Mouse (Mus musculus): ENCODE data around the gene 0610012G03Rik. TPM values are rescaled to one million over a fixed set of nuclear protein-coding genes. Genes with fewer than 3 reads are reported as not detected.

Gene 0610012G03Rik
- polyA plus RNA-seq, 1 experiment from 2014 or later = 129 TPM

- no peaks in the 10 kb centered on the region for H3K4me1 ChIP-seq (replicated peaks; ENCODE audit: control insufficient read depth, insufficient read depth, low read length)
- H3K27ac ChIP-seq = no peak overlapping the region
- WGBS = 91% methylated on average over 6 of the region's 6 CpGs
- H3K4me2 ChIP-seq (replicated peaks) = no peak overlapping the region
- no peak overlapping the region for H3K9ac ChIP-seq
- H3K9me3 ChIP-seq (ENCODE audit: control insufficient read depth, low read length) = no peaks in the 10 kb centered on the region
- DNase-seq (ENCODE audit: low spot score) = no peak
- H3K36me3 ChIP-seq (replicated peaks; ENCODE audit: control insufficient read depth, insufficient read depth) = no peaks in the 10 kb centered on the region
- no peak overlapping the region for H3K4me3 ChIP-seq (replicated peaks; ENCODE audit: low read length)
- ATAC-seq (ENCODE audit: low FRiP score) = no peak
- H3K27me3 ChIP-seq (ENCODE audit: control insufficient read depth, insufficient read depth, low read length) = no peaks in the 10 kb centered on the region
Observed at GRCm38 (mm10) chr16:31924368-31924767, 23.9 kb downstream of the 0610012G03Rik start.

- Histone ChIP-seq H3K9ac (peak overlapping the region; percentile 44), H3K36me3 (replicated peaks; ENCODE audit: control insufficient read depth, insufficient read depth) (no peaks in the 10 kb centered on the region), H3K4me2 (replicated peaks) (peak overlapping the region; percentile 30; the same call in 1 of the 2 replicates), H3K9me3 (ENCODE audit: control insufficient read depth, low read length) (no peaks in the 10 kb centered on the region), H3K27ac (no peak overlapping the region), H3K4me3 (replicated peaks; ENCODE audit: low read length) (no peak overlapping the region), H3K27me3 (ENCODE audit: control insufficient read depth, insufficient read depth, low read length) (no peaks in the 10 kb centered on the region), H3K4me1 (replicated peaks; ENCODE audit: control insufficient read depth, insufficient read depth, low read length) (no peaks in the 10 kb centered on the region)
- ATAC-seq (ENCODE audit: low FRiP score) = peak; percentile 48; the same call in 1 of the 2 replicates
- 3% methylated on average over 14 of the region's 14 CpGs for WGBS
- DNase-seq (ENCODE audit: low spot score) = peak; percentile 96
Observed at GRCm38 (mm10) chr16:31918248-31918724, 30.0 kb downstream of the 0610012G03Rik start.

GRCm38 (mm10) chr16:31917776-31918175, 30.5 kb downstream of the 0610012G03Rik start:
- no peak for DNase-seq (ENCODE audit: low spot score)
- WGBS = 71% methylated on average over 11 of the region's 11 CpGs
- Histone ChIP-seq H3K4me3 (replicated peaks; ENCODE audit: low read length) (no peak overlapping the region), H3K27me3 (ENCODE audit: control insufficient read depth, insufficient read depth, low read length) (no peaks in the 10 kb centered on the region), H3K4me2 (replicated peaks) (no peak overlapping the region), H3K4me1 (replicated peaks; ENCODE audit: control insufficient read depth, insufficient read depth, low read length) (no peaks in the 10 kb centered on the region), H3K27ac (no peak overlapping the region), H3K36me3 (replicated peaks; ENCODE audit: control insufficient read depth, insufficient read depth) (no peaks in the 10 kb centered on the region), H3K9me3 (ENCODE audit: control insufficient read depth, low read length) (no peaks in the 10 kb centered on the region), H3K9ac (no peak overlapping the region)
- ATAC-seq (ENCODE audit: low FRiP score) = no peak

- WGBS = 77% methylated on average over 10 of the region's 10 CpGs
- no peak for DNase-seq (ENCODE audit: low spot score)
- H3K36me3 ChIP-seq (replicated peaks; ENCODE audit: control insufficient read depth, insufficient read depth) = no peaks in the 10 kb centered on the region
Observed at GRCm38 (mm10) chr16:31910281-31910847, 37.9 kb downstream of the 0610012G03Rik start.

GRCm38 (mm10) chr16:31908959-31909358, 39.3 kb downstream of the 0610012G03Rik start:
- Histone ChIP-seq H3K27ac (no peak overlapping the region), H3K27me3 (ENCODE audit: control insufficient read depth, insufficient read depth, low read length) (no peaks in the 10 kb centered on the region), H3K36me3 (replicated peaks; ENCODE audit: control insufficient read depth, insufficient read depth) (no peaks in the 10 kb centered on the region), H3K4me3 (replicated peaks; ENCODE audit: low read length) (no peak overlapping the region), H3K9ac (no peak overlapping the region), H3K4me1 (replicated peaks; ENCODE audit: control insufficient read depth, insufficient read depth, low read length) (peaks cover 10% of the 10 kb centered on the region), H3K4me2 (replicated peaks) (0 out of 2 replicates have a peak overlapping the region, but pooled peaks have one; percentile 13), H3K9me3 (ENCODE audit: control insufficient read depth, low read length) (no peaks in the 10 kb centered on the region)
- DNase-seq (ENCODE audit: low spot score) (no peak), ATAC-seq (ENCODE audit: low FRiP score) (no peak)
- WGBS = 64% methylated on average over 11 of the region's 11 CpGs

More at GRCm38 (mm10) chr16:31910281-31910847, 37.9 kb downstream of the 0610012G03Rik start:
- Histone ChIP-seq H3K4me3 (replicated peaks; ENCODE audit: low read length) (no peak overlapping the region), H3K9ac (no peak overlapping the region), H3K27ac (no peak overlapping the region), H3K4me1 (replicated peaks; ENCODE audit: control insufficient read depth, insufficient read depth, low read length) (peaks cover 10% of the 10 kb centered on the region), H3K4me2 (replicated peaks) (no peak overlapping the region), H3K9me3 (ENCODE audit: control insufficient read depth, low read length) (no peaks in the 10 kb centered on the region), H3K27me3 (ENCODE audit: control insufficient read depth, insufficient read depth, low read length) (no peaks in the 10 kb centered on the region)
- no peak for ATAC-seq (ENCODE audit: low FRiP score)

- no peak overlapping the region for H3K4me3 ChIP-seq (replicated peaks; ENCODE audit: low read length)
- H3K4me2 ChIP-seq (replicated peaks) = peak overlapping the region; percentile 33
- no peak overlapping the region for H3K27ac ChIP-seq
- WGBS = 16% methylated on average over 9 of the region's 9 CpGs
- no peaks in the 10 kb centered on the region for H3K9me3 ChIP-seq (ENCODE audit: control insufficient read depth, low read length)
- no peaks in the 10 kb centered on the region for H3K36me3 ChIP-seq (replicated peaks; ENCODE audit: control insufficient read depth, insufficient read depth)
- peaks cover 10% of the 10 kb centered on the region for H3K4me1 ChIP-seq (replicated peaks; ENCODE audit: control insufficient read depth, insufficient read depth, low read length)
- no peak overlapping the region for H3K9ac ChIP-seq
- DNase-seq (ENCODE audit: low spot score) = no peak
- no peak for ATAC-seq (ENCODE audit: low FRiP score)
- no peaks in the 10 kb centered on the region for H3K27me3 ChIP-seq (ENCODE audit: control insufficient read depth, insufficient read depth, low read length)
Observed at GRCm38 (mm10) chr16:31906896-31907295, 41.4 kb downstream of the 0610012G03Rik start.

GRCm38 (mm10) chr16:31905891-31906825, 42.1 kb downstream of the 0610012G03Rik start:
- H3K4me1 ChIP-seq (replicated peaks; ENCODE audit: control insufficient read depth, insufficient read depth, low read length) = peaks cover 10% of the 10 kb centered on the region
- WGBS = 35% methylated on average over 19 of the region's 20 CpGs
- no peak overlapping the region for H3K4me3 ChIP-seq (replicated peaks; ENCODE audit: low read length)
- peak overlapping the region; percentile 20; the same call in 1 of the 2 replicates for H3K27ac ChIP-seq
- H3K9ac ChIP-seq = peak overlapping the region; percentile 33; the same call in 1 of the 2 replicates
- DNase-seq (ENCODE audit: low spot score) = no peak
- H3K27me3 ChIP-seq (ENCODE audit: control insufficient read depth, insufficient read depth, low read length) = no peaks in the 10 kb centered on the region
- no peaks in the 10 kb centered on the region for H3K9me3 ChIP-seq (ENCODE audit: control insufficient read depth, low read length)
- H3K36me3 ChIP-seq (replicated peaks; ENCODE audit: control insufficient read depth, insufficient read depth) = no peaks in the 10 kb centered on the region
- H3K4me2 ChIP-seq (replicated peaks) = peak overlapping the region; percentile 33
- peak; percentile 10; the same call in 1 of the 2 replicates for ATAC-seq (ENCODE audit: low FRiP score)

GRCm38 (mm10) chr16:31905331-31905730, 43.0 kb downstream of the 0610012G03Rik start:
- Histone ChIP-seq H3K4me3 (replicated peaks; ENCODE audit: low read length) (no peak overlapping the region), H3K27me3 (ENCODE audit: control insufficient read depth, insufficient read depth, low read length) (no peaks in the 10 kb centered on the region), H3K36me3 (replicated peaks; ENCODE audit: control insufficient read depth, insufficient read depth) (no peaks in the 10 kb centered on the region), H3K4me2 (replicated peaks) (no peak overlapping the region), H3K9ac (no peak overlapping the region), H3K27ac (no peak overlapping the region), H3K9me3 (ENCODE audit: control insufficient read depth, low read length) (no peaks in the 10 kb centered on the region), H3K4me1 (replicated peaks; ENCODE audit: control insufficient read depth, insufficient read depth, low read length) (peaks cover 10% of the 10 kb centered on the region)
- DNase-seq (ENCODE audit: low spot score) = no peak
- ATAC-seq (ENCODE audit: low FRiP score) = no peak
- 76% methylated on average over 4 of the region's 4 CpGs for WGBS

GRCm38 (mm10) chr16:31903239-31903638, 45.1 kb downstream of the 0610012G03Rik start:
- Histone ChIP-seq H3K9ac (no peak overlapping the region), H3K4me3 (replicated peaks; ENCODE audit: low read length) (no peak overlapping the region), H3K27me3 (ENCODE audit: control insufficient read depth, insufficient read depth, low read length) (no peaks in the 10 kb centered on the region), H3K4me1 (replicated peaks; ENCODE audit: control insufficient read depth, insufficient read depth, low read length) (peaks cover 17% of the 10 kb centered on the region), H3K4me2 (replicated peaks) (no peak overlapping the region), H3K9me3 (ENCODE audit: control insufficient read depth, low read length) (0 out of 2 replicates have a peak, but pooled peaks cover 5% of the 10 kb centered on the region), H3K36me3 (replicated peaks; ENCODE audit: control insufficient read depth, insufficient read depth) (no peaks in the 10 kb centered on the region), H3K27ac (no peak overlapping the region)
- DNase-seq (ENCODE audit: low spot score) (no peak), ATAC-seq (ENCODE audit: low FRiP score) (no peak)
- 91% methylated on average over 8 of the region's 8 CpGs for WGBS

Measured in hindbrain, embryonic 14.5 days (tissue).